In the genomic region with DNA sequence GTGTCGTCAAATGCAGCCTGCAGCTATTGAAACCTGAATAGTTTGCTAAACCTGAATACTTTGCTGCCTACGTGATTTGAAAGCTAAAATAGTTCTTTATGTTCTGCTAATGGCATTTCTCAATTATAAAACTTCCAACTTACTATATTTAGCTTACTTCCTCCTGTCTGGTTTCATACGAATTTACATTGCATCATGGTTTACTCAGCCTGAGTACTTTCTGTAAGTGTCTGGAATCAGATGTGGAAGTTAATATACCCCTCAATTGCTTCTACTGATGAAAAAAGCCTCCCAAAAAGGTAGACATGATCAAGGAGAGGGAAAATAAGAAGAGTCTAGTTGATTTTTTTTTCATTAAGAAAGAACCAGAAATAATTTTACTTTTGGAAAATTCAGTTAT, we compare ENCODE assay signal across 23 mouse cellular contexts.
DNase-seq lines count a peak whose midpoint lies in the region; ATAC-seq and TF ChIP-seq lines count a peak whose summit lies in the region.
"Had no signal": no experiment of that assay in that cellular context is flagged by ENCODE, and none has a peak within 500 bp of the region (broad histone marks: within the 10 kb centered on the region; RNA-seq: fewer than 3 reads in every experiment).

No protein-coding gene starts in this region.

- no peak overlapping the region for H3K27ac ChIP-seq in lung, postnatal 0 days (ENCODE audit: low read length)
- H3K27ac ChIP-seq: embryonic facial prominence, embryonic 10.5 days; embryonic facial prominence, embryonic 12.5 days; forebrain, embryonic 13.5 days; forebrain, embryonic 15.5 days had no signal

- ATAC-seq in lung, postnatal 0 days, result no peak
- peak; percentile 60 for ATAC-seq in megakaryocyte, adult 5-6 weeks (ENCODE audit: poor library complexity, severe bottlenecking)
- ATAC-seq: activated CD4-positive, CD25-positive, alpha-beta regulatory T cell, adult 4 months; CD4-positive, CD25-positive, alpha-beta regulatory T cell, adult 4 months; forebrain, embryonic 13.5 days; forebrain, embryonic 15.5 days; forebrain, postnatal 0 days; Patski had no signal

- H3K4me2 ChIP-seq in lung, postnatal 0 days (replicated peaks; ENCODE audit: low read depth, low read length), result no peak overlapping the region
- H3K4me2 ChIP-seq: embryonic facial prominence, embryonic 12.5 days; forebrain, embryonic 13.5 days; forebrain, embryonic 15.5 days had no signal

- no peaks in the 10 kb centered on the region for H3K36me3 ChIP-seq in lung, postnatal 0 days (ENCODE audit: insufficient read depth, low read length)
- H3K36me3 ChIP-seq: embryonic facial prominence, embryonic 10.5 days; embryonic facial prominence, embryonic 12.5 days; forebrain, embryonic 15.5 days had no signal

- TF ChIP-seq EP300 in lung, postnatal 0 days (IDR thresholded peaks at IDR 0.05), result no peak

- no peak for TF ChIP-seq CTCF in lung, postnatal 0 days (IDR thresholded peaks at IDR 0.05)

- H3K27me3 ChIP-seq in lung, postnatal 0 days (replicated peaks; ENCODE audit: insufficient read depth, low read length), result no peaks in the 10 kb centered on the region
- H3K27me3 ChIP-seq: CH12.LX; embryonic facial prominence, embryonic 12.5 days; forebrain, embryonic 13.5 days; forebrain, embryonic 15.5 days had no signal

- DNase-seq in lung, postnatal 0 days (ENCODE audit: low spot score), result peak; percentile 27
- DNase-seq in lung, postnatal 4 days, result no peak
- no peak for DNase-seq in layer of hippocampus, postnatal 10 days (ENCODE audit: low spot score in 2 of 2)
- DNase-seq in adrenal gland, adult 8-10 months, result no peak
- DNase-seq: adrenal gland, postnatal 10 days; adrenal gland, postnatal 25 days; B cell, adult 2 months; cerebellum, adult 11-12 months; cerebellum, adult 8-10 months; cerebellum, adult 9-11 months; cerebellum, postnatal 14 days; cerebellum, postnatal 36 days; forebrain, postnatal 0 days had no signal

- 44% methylated on average over 3 of the region's 3 CpGs for WGBS in lung, postnatal 0 days

- no peaks in the 10 kb centered on the region for H3K4me1 ChIP-seq in lung, postnatal 0 days (ENCODE audit: insufficient read depth, low read depth, low read length)
- H3K4me1 ChIP-seq: embryonic facial prominence, embryonic 10.5 days; embryonic facial prominence, embryonic 12.5 days; forebrain, embryonic 13.5 days; forebrain, embryonic 15.5 days had no signal

- no peak overlapping the region for H3K9ac ChIP-seq in lung, postnatal 0 days (replicated peaks; ENCODE audit: low read depth)
- H3K9ac ChIP-seq: embryonic facial prominence, embryonic 12.5 days; forebrain, embryonic 13.5 days; forebrain, embryonic 15.5 days; forebrain, postnatal 0 days had no signal

- no peaks in the 10 kb centered on the region for H3K9me3 ChIP-seq in lung, postnatal 0 days (ENCODE audit: low read length)
- H3K9me3 ChIP-seq: embryonic facial prominence, embryonic 10.5 days; embryonic facial prominence, embryonic 12.5 days; forebrain, embryonic 13.5 days; forebrain, embryonic 15.5 days; G1E had no signal

- H3K4me3 ChIP-seq in lung, postnatal 0 days (ENCODE audit: low read depth, low read length), result no peak overlapping the region
- H3K4me3 ChIP-seq: embryonic facial prominence, embryonic 10.5 days; embryonic facial prominence, embryonic 12.5 days; forebrain, embryonic 13.5 days; forebrain, embryonic 15.5 days had no signal
